Mouse (Mus musculus) retina, embryonic 14.5 days (tissue): ENCODE data around the gene BC030870.

Source experiments
- DNase-seq: peaks from one replicate; pipeline ENCODE4 v3.0.0-alpha.2; 2015; ENCODE audit warnings: low spot score

The BC030870 gene

GRCm38 (mm10) chr8:65129199-65129788 lies at the start of gene BC030870:
Gene BC030870, minus strand, starts transcription at chr8:65129563.
- DNase-seq: no peak

GRCm38 (mm10) chr8:65174746-65175476 lies 45.5 kb upstream of the BC030870 start:
- no peak for DNase-seq

GRCm38 (mm10) chr8:65169184-65169583 lies 39.8 kb upstream of the BC030870 start:
- DNase-seq: no peak

GRCm38 (mm10) chr8:65160676-65161075 lies 31.3 kb upstream of the BC030870 start:
- DNase-seq: peak; percentile 47

GRCm38 (mm10) chr8:65159096-65159748 lies 29.9 kb upstream of the BC030870 start:
- no peak for DNase-seq

- DNase-seq: no peak
These were observed 28.5 kb upstream of the BC030870 start for GRCm38 (mm10) chr8:65157901-65158300.

GRCm38 (mm10) chr8:65138830-65139466 lies 9.6 kb upstream of the BC030870 start:
- DNase-seq: peak; percentile 63

GRCm38 (mm10) chr8:65126454-65126853 lies 2.9 kb downstream of the BC030870 start:
- no peak for DNase-seq

GRCm38 (mm10) chr8:65126014-65126413 lies 3.3 kb downstream of the BC030870 start:
- DNase-seq: no peak

GRCm38 (mm10) chr8:65112092-65112491 lies 17.3 kb downstream of the BC030870 start:
- no peak for DNase-seq

GRCm38 (mm10) chr8:65110285-65110691 lies 19.1 kb downstream of the BC030870 start:
- peak; percentile 86 for DNase-seq

- DNase-seq: no peak
These were observed 20.4 kb downstream of the BC030870 start for GRCm38 (mm10) chr8:65108936-65109335.

- DNase-seq: no peak
These were observed 21.2 kb downstream of the BC030870 start for GRCm38 (mm10) chr8:65107936-65108718.

- no peak for DNase-seq
These were observed 25.3 kb downstream of the BC030870 start for GRCm38 (mm10) chr8:65104041-65104440.

- DNase-seq: no peak
These were observed 25.7 kb downstream of the BC030870 start for GRCm38 (mm10) chr8:65103632-65104031.

GRCm38 (mm10) chr8:65099735-65100134 lies 29.6 kb downstream of the BC030870 start:
- no peak for DNase-seq

- DNase-seq: no peak
These were observed 31.5 kb downstream of the BC030870 start for GRCm38 (mm10) chr8:65097760-65098415.

- no peak for DNase-seq
These were observed 39.6 kb downstream of the BC030870 start for GRCm38 (mm10) chr8:65089781-65090180.

- no peak for DNase-seq
These were observed 41.2 kb downstream of the BC030870 start for GRCm38 (mm10) chr8:65088120-65088519.

- DNase-seq: no peak
These were observed 41.7 kb downstream of the BC030870 start for GRCm38 (mm10) chr8:65087711-65088110.

- no peak for DNase-seq
These were observed 43.7 kb downstream of the BC030870 start for GRCm38 (mm10) chr8:65085680-65086079.
